Mouse (Mus musculus): ENCODE data around the gene Tmcc1.
A peak's percentile ranks its signal among the peaks of the same experiment; 100 is the strongest.
"Not testable (repeated sequence)": the region's sequence is repeated elsewhere in the genome, so short reads cannot be mapped to it uniquely, and the experiment has no call there.

The Tmcc1 gene

DNA sequence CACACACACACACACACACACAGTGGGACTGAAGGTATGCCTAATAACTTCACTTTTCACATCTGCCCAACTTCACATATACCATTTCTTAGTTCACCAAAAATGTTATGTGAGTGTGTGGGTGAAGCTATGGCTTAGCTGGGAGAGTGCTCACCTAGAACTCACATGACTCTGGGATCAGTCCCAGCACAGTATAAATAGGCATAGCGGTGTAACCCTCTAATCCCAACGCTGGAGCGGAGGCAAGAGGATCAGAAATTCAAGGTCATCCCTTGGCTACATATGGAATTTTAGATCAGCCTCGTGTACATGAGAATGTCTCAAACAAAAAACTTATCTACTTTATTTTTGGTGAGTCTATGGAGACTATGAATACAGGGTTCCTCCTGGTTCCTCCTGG, 119.7 kb downstream of the Tmcc1 start:
- no peak for DNase-seq

DNA sequence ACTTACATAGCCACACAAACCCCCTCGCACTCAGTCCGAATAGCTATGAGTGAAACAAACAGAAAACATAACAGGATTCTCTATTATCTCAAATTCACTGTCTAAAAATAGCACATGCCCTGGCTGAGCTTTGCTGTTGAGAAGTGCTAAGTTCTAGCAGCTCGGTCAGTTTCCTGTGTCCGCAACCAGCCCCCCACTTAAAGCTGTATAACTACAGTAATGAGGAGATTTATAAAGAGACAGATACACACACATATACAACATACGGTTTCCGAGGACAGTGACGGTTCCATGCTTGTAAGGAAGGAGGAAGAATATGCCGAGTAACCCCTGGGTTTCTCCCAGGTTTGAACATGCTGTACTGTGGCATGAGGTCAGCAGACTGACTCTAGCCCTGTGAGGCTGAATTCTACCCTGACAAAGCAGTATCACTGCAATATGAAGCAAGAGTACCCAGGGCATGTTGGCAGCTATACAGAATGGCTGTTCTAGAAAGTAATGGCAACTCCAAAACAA, 120.5 kb downstream of the Tmcc1 start:
- peak; percentile 47 to 56 for DNase-seq

DNA sequence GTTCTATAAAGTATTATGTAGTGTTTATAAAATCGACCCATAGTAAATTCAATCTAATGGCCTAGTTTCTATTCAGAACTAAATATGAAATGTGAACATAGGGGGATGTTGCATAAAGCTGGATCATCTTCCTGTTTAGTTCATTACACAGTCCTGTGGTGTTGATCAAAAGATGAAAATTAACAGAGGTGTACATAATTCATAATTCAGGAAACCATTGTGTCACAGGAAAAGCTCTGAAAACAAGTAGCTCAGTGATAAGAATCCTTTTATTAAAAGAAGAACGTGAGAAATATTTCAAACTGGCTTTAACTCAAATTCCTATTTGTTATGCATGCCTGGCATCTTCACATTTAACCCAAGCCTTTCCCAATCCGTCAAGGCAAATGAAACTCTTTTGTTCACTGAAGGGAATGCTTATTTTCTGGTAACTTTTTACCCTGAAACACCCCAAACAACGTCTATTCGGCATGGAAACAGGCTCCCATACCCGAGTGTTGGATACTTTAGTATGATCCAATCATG, 121.0 kb downstream of the Tmcc1 start:
- no peak for DNase-seq

DNA sequence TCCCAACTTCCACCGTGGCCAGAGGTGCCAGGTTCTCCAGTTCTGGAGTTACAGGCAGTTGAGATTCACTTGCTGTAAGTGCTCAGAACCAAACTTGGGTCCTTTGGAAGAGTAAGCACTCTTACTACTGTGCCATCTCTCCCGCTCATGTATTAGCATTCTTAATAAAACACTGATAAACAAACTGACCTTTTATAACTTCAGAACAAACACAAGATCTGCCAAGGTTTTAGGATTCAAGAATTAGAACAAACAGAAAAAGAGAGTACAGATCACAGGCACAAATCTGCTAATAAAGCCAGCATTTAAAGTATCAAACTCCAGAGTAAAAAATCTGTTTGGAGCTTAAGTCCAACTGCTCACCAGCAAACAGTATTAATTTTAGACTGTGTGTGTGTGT, 121.5 kb downstream of the Tmcc1 start:
- no peak for DNase-seq

DNA sequence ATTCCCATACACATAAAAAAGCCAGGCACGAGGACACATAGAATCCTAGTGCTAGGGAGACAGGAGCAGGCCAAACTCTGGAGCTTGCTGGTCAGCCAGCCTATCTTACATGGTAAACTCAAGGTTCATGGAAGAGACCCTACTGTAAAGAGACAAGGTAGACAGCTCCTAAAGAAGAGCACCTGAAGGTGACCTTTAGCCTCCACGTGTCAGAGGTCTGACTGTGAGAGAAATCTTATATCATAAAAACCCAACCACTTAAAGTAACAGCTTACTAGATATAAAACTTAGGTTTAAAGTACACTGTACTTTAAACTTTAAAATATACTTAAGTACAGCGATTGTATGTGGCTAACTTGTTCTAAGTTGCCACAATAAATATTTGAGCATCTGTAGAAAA, 122.7 kb downstream of the Tmcc1 start:
- DNase-seq, result no peak

DNA sequence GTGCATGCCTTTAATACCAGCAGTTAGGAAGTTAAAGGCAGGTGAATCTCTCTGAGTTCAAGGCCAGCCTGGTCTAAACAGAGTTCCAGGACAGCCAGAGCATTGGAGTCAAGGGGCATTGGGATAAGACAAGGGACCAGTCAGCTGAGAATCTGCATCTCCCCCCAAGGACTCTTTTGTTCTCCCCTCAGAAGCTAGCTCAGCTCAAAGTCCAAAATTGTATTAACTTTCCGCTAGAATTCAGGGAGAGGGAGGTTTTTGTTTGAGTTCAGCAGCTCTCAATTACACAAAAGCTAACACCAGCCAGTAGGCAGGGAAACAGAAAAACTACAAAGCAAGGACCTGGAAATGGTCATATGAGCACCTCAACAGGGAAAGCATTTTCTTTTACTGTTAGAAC, 129.8 kb downstream of the Tmcc1 start:
- DNase-seq, result no peak

DNA sequence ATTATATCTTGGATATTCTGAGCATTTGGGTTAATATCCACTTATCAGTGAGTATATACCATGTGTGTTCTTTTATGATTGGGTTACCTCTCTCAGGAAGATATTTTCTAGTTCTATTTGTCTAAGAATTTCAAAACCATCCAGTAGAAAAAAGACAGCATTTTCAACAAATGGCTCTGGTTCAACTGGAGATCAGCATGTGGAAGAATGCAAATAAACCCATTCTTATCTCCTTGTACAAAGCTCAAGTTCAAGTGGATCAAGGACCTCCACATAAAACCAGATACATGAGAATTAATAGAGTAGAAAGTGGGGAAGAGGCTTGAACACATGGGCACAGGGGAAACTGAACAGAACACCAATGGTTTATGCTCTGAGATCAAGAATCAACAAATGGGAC, 133.7 kb downstream of the Tmcc1 start:
- DNase-seq, result not testable (repeated sequence)

DNA sequence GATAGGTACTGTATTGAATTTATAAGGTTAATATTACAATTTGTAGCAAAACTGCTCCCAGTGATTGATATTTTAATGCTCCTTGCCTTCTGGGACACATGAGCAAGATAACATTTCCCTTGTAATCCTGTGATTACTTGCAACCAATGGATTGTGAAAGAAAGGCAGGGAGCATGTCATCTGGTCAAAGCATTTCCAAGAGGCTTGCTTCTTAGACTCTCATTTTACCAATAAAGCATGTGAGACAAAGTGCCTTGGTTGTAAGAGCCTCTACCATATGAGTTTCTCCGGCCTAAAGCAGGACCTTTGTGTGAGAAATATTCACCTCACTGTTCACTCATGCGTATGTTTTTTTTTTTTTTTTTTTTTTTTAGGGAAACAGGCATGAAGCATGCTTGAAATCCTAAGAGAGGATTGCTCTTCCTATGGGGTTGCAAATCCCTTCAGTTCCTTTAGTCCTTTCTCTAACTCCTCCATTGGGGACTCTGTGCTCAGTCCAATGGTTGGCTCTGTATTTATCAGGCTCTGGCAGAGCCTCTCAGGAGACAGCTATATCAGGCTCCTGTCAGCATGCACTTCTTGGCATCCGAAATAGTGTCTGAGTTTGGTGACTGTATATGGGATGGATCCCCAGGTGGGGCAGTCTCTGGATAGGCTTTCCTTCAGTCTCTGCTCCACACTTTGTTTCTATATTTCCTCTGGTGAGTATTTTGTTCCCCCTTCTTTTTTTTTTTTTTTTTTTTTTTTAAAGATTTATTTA, 134.6 kb downstream of the Tmcc1 start:
- no peak for DNase-seq

DNA sequence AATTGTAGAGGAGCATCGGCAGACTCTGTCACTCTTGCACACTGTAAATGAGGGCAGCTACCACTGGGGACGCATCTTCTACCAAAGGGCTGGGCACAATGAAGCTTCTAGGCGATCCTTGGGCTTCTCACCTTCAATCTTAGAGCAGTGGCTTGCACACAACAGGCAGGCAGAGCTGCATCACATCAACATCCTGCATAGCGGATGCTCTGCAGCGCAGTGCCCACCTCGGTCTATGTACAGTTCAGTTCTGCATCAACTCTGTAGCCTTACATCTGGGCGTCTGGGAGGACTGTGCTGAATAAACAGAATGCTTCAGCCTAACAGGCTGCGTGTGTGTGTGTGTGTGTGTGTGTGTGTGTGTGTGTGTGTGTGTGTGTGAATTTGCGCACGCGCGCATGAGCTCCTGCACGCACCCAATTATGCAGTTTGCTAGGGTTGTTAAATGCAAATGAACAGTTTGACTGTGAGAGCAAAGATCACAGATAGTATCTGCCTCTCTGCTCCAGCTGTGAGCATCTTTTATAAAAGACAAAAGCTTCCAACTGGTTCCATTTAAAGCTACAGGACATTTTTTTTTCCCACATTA, 136.5 kb downstream of the Tmcc1 start:
- peak; percentile 52 to 62 for DNase-seq

DNA sequence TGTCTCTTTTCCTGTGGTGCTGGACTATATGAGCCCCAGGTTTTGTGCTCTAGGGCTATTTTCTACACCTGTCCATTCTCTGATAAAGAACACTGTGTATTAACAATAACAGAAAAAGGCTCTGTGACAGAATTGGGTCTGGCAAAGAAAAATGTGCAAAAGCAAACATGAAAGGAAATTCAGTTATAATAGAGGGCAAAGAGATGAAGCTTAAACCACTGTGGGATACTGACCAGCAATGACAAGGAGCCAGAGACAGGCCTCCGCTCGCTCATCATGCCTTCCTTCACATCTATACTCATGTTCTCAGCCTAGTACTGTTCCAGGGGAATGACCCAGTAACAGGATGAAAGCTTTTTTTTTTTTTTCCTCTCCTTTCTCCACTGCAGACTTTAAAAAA, 137.5 kb downstream of the Tmcc1 start:
- no peak for DNase-seq

DNA sequence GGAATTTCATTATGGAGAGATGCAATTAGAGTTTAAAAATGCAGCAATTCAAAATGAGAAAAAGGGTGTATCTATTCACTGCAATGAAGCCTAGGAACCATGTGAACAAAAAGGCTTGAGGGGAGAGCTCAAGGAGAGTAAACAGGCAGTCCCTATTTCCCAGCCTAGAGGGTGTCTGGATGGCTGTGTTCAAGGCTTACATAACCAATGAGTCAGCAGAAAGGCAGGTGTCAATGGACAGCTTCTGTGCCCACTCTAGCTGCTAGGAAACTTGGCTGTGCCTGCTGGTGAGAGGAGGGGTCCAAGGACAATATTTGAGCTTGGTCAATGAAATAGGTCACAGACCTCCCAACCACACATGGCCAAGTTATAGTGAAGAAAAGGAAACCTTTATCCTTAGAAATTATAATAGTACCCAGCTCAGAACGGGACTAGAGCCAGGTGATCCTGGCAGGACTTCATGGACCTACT, 138.2 kb downstream of the Tmcc1 start:
- DNase-seq, result peak; percentile 71 to 74

DNA sequence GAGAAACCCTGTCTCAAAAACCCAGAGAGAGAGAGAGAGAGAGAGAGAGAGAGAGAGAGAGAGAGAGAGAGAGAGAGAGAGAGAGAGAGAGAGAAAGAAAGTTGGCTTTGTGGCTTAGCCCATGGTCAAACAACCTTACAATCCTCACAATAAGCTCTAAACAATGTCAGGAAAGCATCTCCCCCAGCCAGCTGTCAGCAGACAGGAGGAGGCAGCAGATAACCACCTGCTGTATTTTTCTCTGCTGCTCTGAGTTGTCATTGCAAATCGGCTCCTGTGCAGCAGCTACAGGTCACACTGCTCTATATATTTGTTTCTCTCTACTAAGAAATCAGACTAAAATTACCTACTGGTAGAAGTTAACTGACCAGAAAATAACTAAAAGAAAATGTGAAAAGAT, 145.4 kb downstream of the Tmcc1 start:
- no peak for DNase-seq

DNA sequence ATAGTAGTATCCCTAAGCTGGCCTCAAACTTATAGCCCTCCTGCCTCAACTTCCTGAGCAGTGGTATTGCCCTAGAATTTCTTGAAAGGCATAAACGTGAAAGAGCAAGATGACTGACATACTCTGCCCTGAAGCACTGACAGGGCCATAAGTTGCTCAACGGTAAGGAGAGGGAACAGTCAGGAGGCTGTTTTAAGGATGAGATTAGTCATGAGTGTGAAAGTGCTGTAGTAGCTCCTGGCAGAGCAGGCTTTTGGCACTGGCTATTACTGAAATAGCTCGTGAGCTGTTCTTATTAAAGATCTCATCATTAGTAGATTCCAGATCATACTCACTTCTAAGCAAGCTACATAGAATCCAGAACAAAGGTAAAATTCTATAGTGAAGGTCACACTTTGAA, 145.9 kb downstream of the Tmcc1 start:
- DNase-seq, result no peak

DNA sequence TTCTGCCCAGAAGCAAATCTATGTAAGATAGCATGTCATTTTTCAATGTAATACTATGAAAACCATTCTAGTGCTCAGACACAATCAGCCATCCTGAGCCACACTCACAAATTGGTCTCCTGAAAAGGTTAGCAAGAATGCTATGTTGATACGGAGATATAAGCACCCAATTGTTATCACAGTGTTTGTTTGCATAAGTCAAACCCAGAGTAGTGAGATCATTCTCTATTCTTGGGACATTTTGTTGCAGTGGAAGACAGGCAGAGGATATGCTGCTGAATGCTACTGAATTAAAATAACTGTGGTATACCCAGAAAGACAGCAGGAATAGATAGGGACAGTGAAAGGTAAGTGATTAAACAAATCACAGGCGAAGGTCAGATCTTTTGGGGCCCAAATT, 149.2 kb downstream of the Tmcc1 start:
- no peak for DNase-seq

DNA sequence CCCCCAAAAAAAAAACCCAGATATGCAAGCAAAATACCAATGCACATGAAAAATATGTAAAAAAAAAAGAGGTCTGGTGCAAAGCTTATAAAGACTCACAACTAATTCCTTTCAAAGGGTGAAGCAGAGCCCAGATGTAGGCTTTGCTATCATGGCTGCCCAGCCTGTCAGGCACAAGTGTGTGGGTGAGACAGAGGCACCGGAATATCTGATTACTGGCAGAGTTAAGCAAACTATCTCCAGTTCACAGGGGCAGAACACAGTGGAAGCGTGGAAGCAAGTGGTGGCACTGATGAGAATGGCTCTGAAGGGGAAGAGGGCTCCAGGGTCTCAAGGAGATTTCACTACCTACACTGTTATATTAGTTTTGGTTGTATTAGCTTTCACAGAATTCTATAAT, 155.1 kb downstream of the Tmcc1 start:
- no peak for DNase-seq

DNA sequence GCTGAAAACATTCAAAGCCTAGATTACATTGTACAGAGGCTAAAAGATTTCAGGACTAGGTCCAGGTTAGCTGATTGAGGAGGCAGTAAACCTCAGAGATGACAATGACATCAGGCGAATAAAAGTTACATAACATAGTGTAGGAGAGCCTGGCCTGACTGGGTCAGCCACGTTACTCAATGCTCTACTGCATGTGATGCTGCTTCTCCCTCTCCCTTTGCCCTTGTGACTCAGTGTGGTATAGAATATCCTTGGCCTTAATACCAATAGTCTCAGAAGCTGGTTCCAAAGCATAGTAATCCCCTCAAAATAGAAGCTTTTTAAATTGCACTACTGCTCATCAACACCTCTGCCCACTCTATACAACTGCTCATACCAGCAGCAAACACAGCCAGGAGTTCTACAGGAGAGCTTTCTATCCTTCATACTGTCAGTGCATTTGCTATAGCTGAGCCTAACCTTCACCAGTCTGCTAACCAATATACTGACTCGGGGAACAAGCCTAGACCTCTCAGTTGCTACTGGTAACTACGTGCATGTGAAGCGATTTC, 155.9 kb downstream of the Tmcc1 start:
- DNase-seq, result no peak

DNA sequence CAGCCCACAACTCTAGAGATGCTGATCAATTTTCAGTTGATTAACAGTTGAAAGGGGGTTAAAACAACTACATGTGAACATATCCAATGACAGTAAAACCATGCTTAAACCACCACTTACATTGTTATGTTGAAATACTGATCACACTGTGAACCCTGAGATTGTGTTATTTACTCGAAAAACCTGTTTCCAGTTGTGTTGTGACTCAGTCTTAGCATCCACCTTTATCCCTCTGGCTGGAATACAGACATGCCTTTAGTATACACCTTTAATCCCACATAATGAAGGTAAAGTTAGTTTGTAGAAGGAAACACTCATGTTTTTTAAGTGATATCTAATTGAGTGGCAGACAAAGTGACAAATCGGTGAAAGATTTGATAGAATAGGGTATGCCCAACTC, 156.7 kb downstream of the Tmcc1 start:
- DNase-seq, result no peak

DNA sequence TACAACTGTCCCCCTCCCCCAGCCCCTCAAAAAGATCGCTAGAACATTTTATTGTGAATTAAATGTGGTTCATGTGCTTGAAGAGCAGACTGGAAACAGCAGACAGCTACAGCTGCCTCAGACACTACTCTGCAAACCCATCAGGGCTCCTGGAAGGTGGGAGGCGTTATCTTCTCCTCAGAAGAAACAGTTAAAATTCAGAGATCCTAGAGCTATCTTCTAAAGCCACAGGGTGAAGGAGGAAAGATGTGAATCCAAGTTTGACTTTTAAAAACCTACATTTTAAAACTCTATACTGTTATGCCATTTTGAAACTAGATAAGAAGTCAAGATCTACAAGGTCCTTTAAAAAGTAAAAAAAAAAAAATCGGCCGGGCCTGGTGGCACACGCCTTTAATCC, 162.2 kb downstream of the Tmcc1 start:
- DNase-seq, result no peak

DNA sequence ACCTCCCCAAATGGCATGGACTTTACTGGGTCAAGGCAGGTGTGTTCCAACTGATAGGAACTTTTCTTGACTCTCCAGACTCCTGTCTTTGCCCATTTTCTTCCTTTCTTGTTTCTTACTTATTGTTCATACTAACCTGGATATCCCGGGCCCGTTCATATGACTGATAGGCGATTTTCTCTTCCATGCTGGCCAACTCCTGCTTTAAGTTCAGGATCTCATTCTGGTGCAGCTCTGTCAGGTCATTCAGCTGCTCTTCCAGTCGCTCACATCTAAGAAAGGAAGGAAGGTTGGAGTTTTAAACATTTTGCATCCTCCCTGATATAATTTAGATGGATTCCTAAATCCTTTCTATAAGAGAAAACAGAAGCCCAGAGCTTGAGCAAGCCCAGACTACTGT, 168.6 kb downstream of the Tmcc1 start:
- DNase-seq, result no peak

DNA sequence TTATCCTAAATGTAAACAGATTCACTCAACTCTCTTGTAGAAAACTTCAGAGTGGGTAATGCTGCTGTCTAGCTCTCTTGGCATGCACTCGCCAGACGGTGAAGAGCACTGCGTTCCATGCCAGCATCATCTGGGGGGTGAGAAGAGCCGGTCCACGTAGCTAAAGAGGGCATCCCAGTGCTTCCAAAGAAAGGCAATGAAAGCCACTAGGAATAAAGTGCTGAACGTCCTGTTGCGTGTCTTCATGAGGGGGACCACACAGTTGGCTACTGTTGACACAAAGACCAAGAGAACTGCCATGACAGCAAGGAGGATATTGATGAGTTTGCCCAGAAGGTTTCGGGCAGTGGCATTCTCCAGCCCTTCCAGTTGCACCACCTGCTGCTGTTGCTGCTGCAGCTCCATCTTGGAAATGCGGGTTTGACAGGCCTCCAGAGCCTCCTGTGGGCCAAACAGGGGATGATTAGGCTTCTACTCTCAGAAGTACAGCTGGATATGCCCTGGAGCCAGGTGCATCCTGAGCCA, 171.3 kb downstream of the Tmcc1 start:
- DNase-seq, result peak in 1 of 2 experiments; percentile 9

DNA sequence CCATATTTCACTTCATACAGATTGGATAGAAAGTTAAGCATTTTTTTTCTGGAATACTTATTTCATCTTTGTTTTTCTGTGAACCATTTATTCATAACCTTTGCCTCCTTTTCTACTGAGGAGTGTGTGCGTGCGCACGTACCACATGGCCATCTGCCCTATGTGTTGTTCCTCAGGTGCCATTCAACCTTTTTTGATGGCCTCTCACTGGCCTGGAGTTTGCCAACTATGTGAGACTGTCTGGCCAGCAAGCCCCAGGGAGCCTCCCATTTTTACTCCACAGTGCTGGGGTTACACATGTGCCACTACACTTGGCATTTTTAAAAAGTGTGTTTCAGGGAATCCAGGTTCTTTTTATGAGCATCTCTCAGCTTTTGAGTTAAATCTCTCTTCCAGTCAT, 177.4 kb downstream of the Tmcc1 start:
- peak in 1 of 2 experiments; percentile 20 for DNase-seq

DNA sequence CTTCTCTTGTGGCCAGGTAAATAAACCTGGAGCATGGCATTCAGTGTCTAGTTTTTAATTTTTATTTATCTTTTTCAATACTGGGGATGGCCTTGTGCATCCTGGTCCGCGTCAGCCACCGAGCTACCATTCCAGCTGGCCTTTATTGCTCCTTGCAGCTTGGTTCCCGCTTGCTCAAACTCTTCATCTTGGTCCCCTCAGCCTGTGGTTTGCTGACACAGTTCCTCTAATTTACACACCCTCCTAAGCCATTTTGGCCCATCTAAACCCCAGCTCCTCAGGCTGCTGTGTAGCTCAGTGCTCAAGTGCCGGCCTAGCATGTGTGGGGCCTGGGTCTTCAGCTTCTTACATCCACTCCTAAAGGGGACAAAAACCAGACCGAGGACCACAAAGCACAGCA, 179.2 kb downstream of the Tmcc1 start:
- no peak for DNase-seq

DNA sequence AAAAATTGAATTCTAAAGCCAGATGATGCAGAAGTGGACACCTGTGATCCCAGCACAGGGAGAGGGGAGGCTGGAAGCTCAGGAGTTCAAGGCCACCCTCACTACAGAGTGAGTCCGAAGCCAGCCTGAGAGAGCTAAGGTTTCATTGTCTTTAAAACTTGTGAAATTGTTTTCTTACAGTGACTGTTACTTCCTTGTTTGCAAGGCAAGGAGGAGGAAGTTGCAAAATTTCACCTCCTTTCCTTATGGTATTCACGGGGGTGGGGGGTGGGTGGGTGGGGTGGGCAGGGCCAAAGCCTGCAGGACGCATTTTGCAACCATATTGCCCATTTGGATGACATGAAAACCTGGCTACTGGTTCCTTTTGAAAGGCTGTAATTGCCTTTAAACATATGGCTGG, 179.6 kb downstream of the Tmcc1 start:
- DNase-seq, result no peak

DNA sequence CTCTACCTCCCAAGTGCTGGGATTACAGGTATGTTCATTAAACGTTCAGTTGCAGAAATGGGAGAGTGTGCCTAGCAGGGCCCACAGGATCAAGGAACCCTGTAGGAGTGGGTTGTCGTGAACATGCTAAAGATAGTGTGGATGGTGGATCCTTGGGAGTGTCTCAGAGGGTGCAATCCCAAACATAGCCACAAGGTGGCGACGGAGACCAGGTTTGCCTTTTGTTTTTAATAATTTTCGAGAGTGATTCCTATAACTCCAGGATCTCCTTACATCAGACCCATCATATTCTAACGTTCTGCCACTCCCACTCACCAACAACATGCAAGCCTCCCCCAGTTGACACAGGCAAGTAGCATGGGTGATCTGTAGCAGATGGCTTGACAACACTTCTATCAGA, 182.7 kb downstream of the Tmcc1 start:
- DNase-seq, result peak; percentile 88 to 92

Measured in cerebellum, postnatal 10 days (tissue).